Mouse (Mus musculus): ENCODE data around the gene Wfdc5.

Wfdc5 gene

DNA sequence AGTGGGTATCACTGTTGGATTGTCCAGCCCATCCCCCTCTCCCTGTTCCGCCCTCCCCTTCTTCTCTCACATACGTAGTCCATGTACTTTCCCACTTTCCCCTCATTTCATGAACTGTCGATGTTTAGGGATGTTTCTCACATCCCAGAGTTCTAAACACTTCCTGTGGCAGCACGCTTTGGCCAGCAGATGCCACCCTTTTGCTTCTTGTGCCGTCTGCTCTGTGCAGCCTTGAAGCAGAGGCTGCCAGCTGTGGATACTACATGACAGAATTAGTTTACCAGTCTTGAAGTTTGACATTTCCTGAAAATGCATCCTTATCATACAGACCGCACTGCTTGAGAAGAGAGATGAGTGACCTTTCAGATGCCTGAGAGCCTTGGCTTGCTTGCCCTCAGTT is 48.0 kb downstream of the Wfdc5 start:
- no peak for ATAC-seq (ENCODE audit: insufficient number of reproducible peaks, low FRiP score, low TSS enrichment)

DNA sequence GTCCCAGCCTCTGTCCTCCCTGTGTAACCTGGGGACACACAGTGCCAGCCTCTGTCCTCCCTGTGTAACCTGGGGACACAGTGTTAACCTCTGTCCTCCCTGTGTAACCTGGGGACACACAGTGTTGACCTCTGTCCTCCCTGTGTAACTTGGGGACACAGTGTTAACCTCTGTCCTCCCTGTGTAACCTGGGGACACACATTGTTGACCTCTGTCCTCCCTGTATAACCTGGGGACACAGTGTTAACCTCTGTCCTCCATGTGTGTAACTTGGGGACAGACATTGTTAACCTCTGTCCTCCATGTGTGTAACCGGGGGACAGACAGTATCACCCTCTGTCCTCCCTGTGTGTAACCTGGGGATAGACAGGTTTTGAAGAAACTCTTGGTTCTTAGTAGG is 51.0 kb downstream of the Wfdc5 start:
- ATAC-seq (ENCODE audit: insufficient number of reproducible peaks, low FRiP score, low TSS enrichment): no peak

DNA sequence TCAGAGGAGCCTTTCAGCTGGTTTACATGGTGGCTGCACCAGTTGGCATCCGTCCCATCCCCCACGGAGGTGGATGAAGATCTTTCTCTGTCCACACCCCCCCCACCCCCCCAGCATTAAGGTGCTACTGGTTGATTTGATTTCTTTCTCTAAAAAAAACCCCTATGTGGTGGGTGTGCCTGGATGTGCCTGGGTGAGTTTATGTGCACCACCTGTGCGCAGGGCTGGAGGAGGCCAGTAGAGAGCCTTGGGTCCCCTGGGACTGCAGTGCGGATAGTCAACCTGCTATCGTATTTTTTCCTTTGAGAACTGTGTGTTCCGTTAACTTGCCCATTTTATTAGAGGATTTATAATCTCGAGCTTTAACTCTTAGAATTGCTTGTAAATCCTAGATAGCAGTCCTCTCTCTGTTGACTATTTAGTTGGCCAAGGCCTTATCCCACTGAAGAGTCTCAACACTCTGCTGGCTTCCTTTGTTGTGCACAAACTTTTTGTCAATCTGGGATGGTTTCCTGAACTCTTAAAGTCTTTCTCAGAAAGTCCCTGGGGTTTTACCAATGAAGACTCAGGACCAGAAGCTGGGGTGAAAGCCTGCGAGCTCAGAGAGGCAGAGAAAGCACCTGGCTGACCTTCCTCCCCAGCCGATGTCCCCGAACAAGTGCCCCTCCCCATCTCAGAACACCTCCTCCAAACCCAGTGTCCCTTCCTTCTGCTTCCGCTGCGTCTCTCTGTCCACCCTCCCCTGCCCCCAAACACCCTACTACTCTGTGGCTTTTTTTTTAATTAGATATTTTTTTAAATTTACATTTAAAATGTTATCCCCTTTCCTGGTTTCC is 53.7 kb downstream of the Wfdc5 start:
- no peak for ATAC-seq (ENCODE audit: insufficient number of reproducible peaks, low FRiP score, low TSS enrichment)

DNA sequence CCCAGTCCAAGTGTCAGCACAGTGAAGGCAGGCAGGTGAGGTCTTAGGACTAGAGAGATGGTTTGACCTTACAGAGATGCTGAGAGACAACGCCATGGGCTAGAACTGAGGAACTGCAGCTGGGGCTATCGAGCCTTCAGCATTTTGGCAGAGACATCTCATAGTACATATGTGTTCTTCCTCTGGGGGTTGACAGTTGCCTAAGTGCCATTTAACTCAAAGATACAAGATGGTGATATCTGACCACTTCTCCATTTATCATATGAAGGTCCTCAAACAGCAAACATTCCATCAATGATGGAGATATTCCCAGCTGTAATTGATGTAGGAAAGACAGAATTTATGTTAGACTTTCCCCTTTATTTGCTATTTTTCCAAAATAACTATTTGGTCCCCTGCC is 55.2 kb downstream of the Wfdc5 start:
- no peak for ATAC-seq (ENCODE audit: insufficient number of reproducible peaks, low FRiP score, low TSS enrichment)

DNA sequence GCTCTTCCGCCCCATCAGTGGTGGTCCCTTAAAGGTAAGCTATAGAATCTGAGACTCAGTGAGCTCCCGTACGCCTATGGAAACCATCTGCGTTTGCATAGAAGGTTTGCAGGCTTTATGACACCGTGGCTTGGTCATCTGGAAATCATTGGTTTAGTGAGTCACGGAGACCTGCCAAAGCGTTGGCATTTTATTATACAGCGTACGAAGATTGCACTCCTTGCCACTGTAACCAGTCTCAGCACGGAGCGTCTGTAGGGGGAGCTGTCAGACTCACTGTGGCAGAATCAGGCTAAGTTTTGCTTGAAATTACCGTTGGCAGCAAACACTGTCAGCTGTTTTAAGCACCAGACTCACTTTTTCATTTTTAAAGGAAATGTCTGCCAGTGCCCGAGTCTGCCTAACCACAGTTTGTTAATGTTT is 56.0 kb downstream of the Wfdc5 start:
- no peak for ATAC-seq (ENCODE audit: insufficient number of reproducible peaks, low FRiP score, low TSS enrichment)

Measured in cerebellum, adult (tissue).